Mouse (Mus musculus) spleen, adult 2 months (tissue): ENCODE data around the gene Rabep2.

Experiments used
- CTCF ChIP-seq: fragments of 200-500 bp; IDR thresholded peaks from 2 replicates; pipeline ENCODE4 v1.5.1; 2011; ENCODE audit warnings: mild to moderate bottlenecking, inconsistent platforms; ENCODE audit not compliant: insufficient read depth, insufficient read length, insufficient replicate concordance; ENCODE audit errors: extremely low read depth
- POLR2A ChIP-seq: fragments of 200-500 bp; IDR thresholded peaks from 2 replicates; pipeline ENCODE4 v1.6.1; 2011; ENCODE audit warnings: low read depth, low read length, inconsistent platforms

- TF ChIP-seq POLR2A (no peak), CTCF (no peak)
Observed at GRCm38 (mm10) chr7:126443997-126444396, 15.4 kb downstream of the Rabep2 start.
